Mouse (Mus musculus): ENCODE measurements around the gene Trp53tg5. TPM values are rescaled to one million over a fixed set of nuclear protein-coding genes. Genes with fewer than 3 reads are reported as not detected.
A peak's percentile ranks its signal among the peaks of the same experiment; 100 is the strongest.

The Trp53tg5 gene
- total RNA-seq, 2 experiments from 2014 or later, result not detected

GRCm38 (mm10) chr2:164454846-164455245, 18.7 kb downstream of the Trp53tg5 start:
- intact Hi-C loops (cut with DNase I), result loop anchor here (2.0 kb wide), 1 partner anchor 38 kb away; no protein-coding TSS in a partner anchor
- peak; percentile 67 to 69 for DNase-seq (ENCODE audit: extremely low spot score in 1 of 2, low spot score in 2 of 2)

GRCm38 (mm10) chr2:164453887-164454500, 19.5 kb downstream of the Trp53tg5 start:
- intact Hi-C loops (cut with DNase I), result loop anchor here (2.0 kb wide), 1 partner anchor 37 kb away; no protein-coding TSS in a partner anchor
- DNase-seq (ENCODE audit: extremely low spot score in 1 of 2, low spot score in 2 of 2), result no peak

GRCm38 (mm10) chr2:164453047-164453757, 20.3 kb downstream of the Trp53tg5 start:
- intact Hi-C loops (cut with DNase I), result no loop called here

GRCm38 (mm10) chr2:164452000-164452676, 21.4 kb downstream of the Trp53tg5 start:
- DNase-seq (ENCODE audit: extremely low spot score in 1 of 2, low spot score in 2 of 2), result no peak
- intact Hi-C loops (cut with DNase I), result no loop called here

More at GRCm38 (mm10) chr2:164453047-164453757, 20.3 kb downstream of the Trp53tg5 start:
- DNase-seq (ENCODE audit: extremely low spot score in 1 of 2, low spot score in 2 of 2), result no peak

GRCm38 (mm10) chr2:164449341-164450042, 24.0 kb downstream of the Trp53tg5 start:
- intact Hi-C loops (cut with DNase I), result no loop called here

GRCm38 (mm10) chr2:164448921-164449320, 24.6 kb downstream of the Trp53tg5 start:
- intact Hi-C loops (cut with DNase I), result no loop called here
- no peak for DNase-seq (ENCODE audit: extremely low spot score in 1 of 2, low spot score in 2 of 2)

More at GRCm38 (mm10) chr2:164449341-164450042, 24.0 kb downstream of the Trp53tg5 start:
- DNase-seq (ENCODE audit: extremely low spot score in 1 of 2, low spot score in 2 of 2), result no peak

- intact Hi-C loops (cut with DNase I), result no loop called here
- no peak for DNase-seq (ENCODE audit: extremely low spot score in 1 of 2, low spot score in 2 of 2)
These were observed 25.4 kb downstream of the Trp53tg5 start for GRCm38 (mm10) chr2:164448140-164448539.

- no peak for DNase-seq (ENCODE audit: extremely low spot score in 1 of 2, low spot score in 2 of 2)
- intact Hi-C loops (cut with DNase I), result no loop called here
These were observed 27.4 kb downstream of the Trp53tg5 start for GRCm38 (mm10) chr2:164446086-164446469.

GRCm38 (mm10) chr2:164445399-164446085, 28.0 kb downstream of the Trp53tg5 start:
- intact Hi-C loops (cut with DNase I), result no loop called here
- no peak for DNase-seq (ENCODE audit: extremely low spot score in 1 of 2, low spot score in 2 of 2)

GRCm38 (mm10) chr2:164444701-164445100, 28.8 kb downstream of the Trp53tg5 start:
- DNase-seq (ENCODE audit: extremely low spot score in 1 of 2, low spot score in 2 of 2), result no peak
- intact Hi-C loops (cut with DNase I), result no loop called here

GRCm38 (mm10) chr2:164443460-164444000, 30.0 kb downstream of the Trp53tg5 start, which contains the start of gene Sdc4:
Gene Sdc4, minus strand, starts transcription at chr2:164443887.
- intact Hi-C loops (cut with DNase I), result no loop called here
- no peak for DNase-seq (ENCODE audit: extremely low spot score in 1 of 2, low spot score in 2 of 2)

- intact Hi-C loops (cut with DNase I), result no loop called here
- DNase-seq (ENCODE audit: extremely low spot score in 1 of 2, low spot score in 2 of 2), result peak; percentile 49 to 89
These were observed 30.5 kb downstream of the Trp53tg5 start for GRCm38 (mm10) chr2:164443051-164443437.

GRCm38 (mm10) chr2:164442315-164443050, 31.0 kb downstream of the Trp53tg5 start:
- intact Hi-C loops (cut with DNase I), result no loop called here
- DNase-seq (ENCODE audit: extremely low spot score in 1 of 2, low spot score in 2 of 2), result no peak

- intact Hi-C loops (cut with DNase I), result no loop called here
- no peak for DNase-seq (ENCODE audit: extremely low spot score in 1 of 2, low spot score in 2 of 2)
These were observed 31.8 kb downstream of the Trp53tg5 start for GRCm38 (mm10) chr2:164441731-164442130.

- intact Hi-C loops (cut with DNase I), result no loop called here
- no peak for DNase-seq (ENCODE audit: extremely low spot score in 1 of 2, low spot score in 2 of 2)
These were observed 32.4 kb downstream of the Trp53tg5 start for GRCm38 (mm10) chr2:164441155-164441554.

- intact Hi-C loops (cut with DNase I), result no loop called here
- no peak for DNase-seq (ENCODE audit: extremely low spot score in 1 of 2, low spot score in 2 of 2)
These were observed 33.2 kb downstream of the Trp53tg5 start for GRCm38 (mm10) chr2:164440314-164440713.

- intact Hi-C loops (cut with DNase I), result no loop called here
These were observed 34.5 kb downstream of the Trp53tg5 start for GRCm38 (mm10) chr2:164439001-164439421.

GRCm38 (mm10) chr2:164438257-164438656, 35.3 kb downstream of the Trp53tg5 start:
- intact Hi-C loops (cut with DNase I), result no loop called here

More at GRCm38 (mm10) chr2:164439001-164439421, 34.5 kb downstream of the Trp53tg5 start:
- DNase-seq (ENCODE audit: extremely low spot score in 1 of 2, low spot score in 2 of 2), result peak in 1 of 2 experiments; percentile 37

More at GRCm38 (mm10) chr2:164438257-164438656, 35.3 kb downstream of the Trp53tg5 start:
- DNase-seq (ENCODE audit: extremely low spot score in 1 of 2, low spot score in 2 of 2), result no peak
